Mouse (Mus musculus): ENCODE results near the gene Snai1.

Snai1 gene

GRCm38 (mm10) chr2:167583161-167583952 is 45.4 kb downstream of the Snai1 start:
- no peak for DNase-seq (ENCODE audit: low spot score in 2 of 2)

- DNase-seq (ENCODE audit: low spot score in 2 of 2): no peak
These were observed 47.3 kb downstream of the Snai1 start for GRCm38 (mm10) chr2:167585273-167585672.

GRCm38 (mm10) chr2:167586041-167586440 is 48.0 kb downstream of the Snai1 start:
- no peak for DNase-seq (ENCODE audit: low spot score in 2 of 2)

- no peak for DNase-seq (ENCODE audit: low spot score in 2 of 2)
These were observed 49.0 kb downstream of the Snai1 start for GRCm38 (mm10) chr2:167586976-167587375.

GRCm38 (mm10) chr2:167588774-167589577 is 51.0 kb downstream of the Snai1 start:
- peak; percentile 31 to 33 for DNase-seq (ENCODE audit: low spot score in 2 of 2)
